Mouse (Mus musculus) limb, embryonic 13.5 days (tissue): ENCODE results near the gene Zfp740. TPM values are rescaled to one million over a fixed set of nuclear protein-coding genes. Genes with fewer than 3 reads are reported as not detected.
"Not testable (repeated sequence)": the region's sequence is repeated elsewhere in the genome, so short reads cannot be mapped to it uniquely, and the experiment has no call there.

Experiments used
- ATAC-seq: fragments of 200-750 bp; cut with Nextera tagmentation; 2 replicates; pipeline ENCODE4 v1.8.0; 2017; ENCODE audit warnings: low read depth, moderate number of reproducible peaks, moderate TSS enrichment; ENCODE audit not compliant: low FRiP score
- H3K27ac ChIP-seq: fragments of 300-500 bp; sonication (generic); 2 replicates; pipeline ENCODE4 v1.5.1; 2015; ENCODE audit warnings: inconsistent platforms, mild to moderate bottlenecking, moderate library complexity
- H3K27me3 ChIP-seq: fragments of 300-500 bp; sonication (generic); 2 replicates; pipeline ENCODE4 v1.6.1; 2015; ENCODE audit warnings: mild to moderate bottlenecking, inconsistent platforms
- H3K36me3 ChIP-seq: fragments of 300-500 bp; sonication (generic); 2 replicates; pipeline ENCODE4 v1.6.1; 2015; ENCODE audit warnings: inconsistent platforms, mild to moderate bottlenecking, moderate library complexity
- H3K4me1 ChIP-seq: fragments of 300-500 bp; sonication (generic); 2 replicates; pipeline ENCODE4 v1.6.1; 2015; ENCODE audit warnings: inconsistent platforms
- H3K4me2 ChIP-seq: fragments of 300-500 bp; sonication (generic); replicated peaks from 2 replicates; pipeline ENCODE4 v1.6.1; 2015; ENCODE audit warnings: inconsistent platforms, mild to moderate bottlenecking, moderate library complexity
- H3K4me3 ChIP-seq: fragments of 300-500 bp; sonication (generic); 2 replicates; pipeline ENCODE4 v1.5.1; 2015; ENCODE audit warnings: moderate library complexity, mild to moderate bottlenecking, inconsistent platforms
- H3K9ac ChIP-seq: fragments of 300-500 bp; sonication (generic); 2 replicates; pipeline ENCODE4 v1.6.1; 2015; ENCODE audit warnings: mild to moderate bottlenecking, inconsistent platforms
- H3K9me3 ChIP-seq: fragments of 300-500 bp; sonication (generic); 2 replicates; pipeline ENCODE4 v1.6.1; 2016; ENCODE audit warnings: inconsistent platforms
- WGBS: fragments of 180-500 bp; shearing (Covaris S2); methylation state at CpG from one replicate; pipeline ENCODE4 v1.1.7; 2015; 5-methylcytosine and 5-hydroxymethylcytosine counted together
- polyA plus RNA-seq: library from polyadenylated mRNA; unstranded; fragments of >200 nt; fragmentation: Nextera tagmentation; extraction: Ambion mirVana; gene quantifications from 2 replicates; pipeline ENCODE4 v1.2.1, GENCODE M21; 2015

Zfp740 gene
- polyA plus RNA-seq, 1 experiment from 2014 or later = 82.6 TPM

- no peaks in the 10 kb centered on the region for H3K4me1 ChIP-seq
- H3K4me2 ChIP-seq = no peak overlapping the region
- WGBS = 54% methylated on average over 2 of the region's 2 CpGs
- no peak overlapping the region for H3K9ac ChIP-seq
- ATAC-seq = no peak
- H3K4me3 ChIP-seq = no peak overlapping the region
- no peaks in the 10 kb centered on the region for H3K27me3 ChIP-seq
- H3K36me3 ChIP-seq = peaks cover 80% of the 10 kb centered on the region
- no peaks in the 10 kb centered on the region for H3K9me3 ChIP-seq
- no peak overlapping the region for H3K27ac ChIP-seq
Measured at GRCm38 (mm10) chr15:102214132-102214531, 11.1 kb downstream of the Zfp740 start.

- no peak overlapping the region for H3K27ac ChIP-seq
- H3K27me3 ChIP-seq = no peaks in the 10 kb centered on the region
- no peak overlapping the region for H3K9ac ChIP-seq
- no peak overlapping the region for H3K4me3 ChIP-seq
- H3K4me1 ChIP-seq = no peaks in the 10 kb centered on the region
- H3K9me3 ChIP-seq = no peaks in the 10 kb centered on the region
- no peak for ATAC-seq
- H3K36me3 ChIP-seq = peaks cover 66% of the 10 kb centered on the region
- 65% methylated on average over 6 of the region's 6 CpGs for whole genome bisulfite sequencing
- H3K4me2 ChIP-seq = no peak overlapping the region
Measured at GRCm38 (mm10) chr15:102215624-102216023, 12.6 kb downstream of the Zfp740 start.

GRCm38 (mm10) chr15:102216459-102217228, 13.6 kb downstream of the Zfp740 start:
- H3K27ac ChIP-seq = no peak overlapping the region
- 88% methylated on average over 16 of the region's 16 CpGs for WGBS
- H3K36me3 ChIP-seq = peaks cover 57% of the 10 kb centered on the region
- ATAC-seq = peak; percentile 36; the same call in 1 of the 2 replicates
- no peak overlapping the region for H3K4me3 ChIP-seq
- H3K4me1 ChIP-seq = no peaks in the 10 kb centered on the region
- H3K9ac ChIP-seq = peak overlapping the region; percentile 19; the same call in 1 of the 2 replicates
- no peaks in the 10 kb centered on the region for H3K9me3 ChIP-seq
- no peaks in the 10 kb centered on the region for H3K27me3 ChIP-seq
- H3K4me2 ChIP-seq = no peak overlapping the region

- H3K27ac ChIP-seq = no peak overlapping the region
- peaks cover 5% of the 10 kb centered on the region; the same call in 1 of the 2 replicates for H3K27me3 ChIP-seq
- H3K4me1 ChIP-seq = 0 out of 2 replicates have a peak, but pooled peaks cover 2% of the 10 kb centered on the region
- no peak for ATAC-seq
- peak overlapping the region; percentile 19; the same call in 1 of the 2 replicates for H3K9ac ChIP-seq
- WGBS = 87% methylated on average over 7 of the region's 7 CpGs
- H3K36me3 ChIP-seq = peaks cover 50% of the 10 kb centered on the region
- no peak overlapping the region for H3K4me3 ChIP-seq
- no peaks in the 10 kb centered on the region for H3K9me3 ChIP-seq
- H3K4me2 ChIP-seq = no peak overlapping the region
Measured at GRCm38 (mm10) chr15:102217325-102217724, 14.3 kb downstream of the Zfp740 start.

GRCm38 (mm10) chr15:102222386-102222785, 19.3 kb downstream of the Zfp740 start:
- peaks cover 18% of the 10 kb centered on the region for H3K4me1 ChIP-seq
- H3K36me3 ChIP-seq = 0 out of 2 replicates have a peak, but pooled peaks cover 2% of the 10 kb centered on the region
- H3K9me3 ChIP-seq = no peaks in the 10 kb centered on the region
- H3K4me2 ChIP-seq = no peak overlapping the region
- no peak for ATAC-seq
- H3K27me3 ChIP-seq = peaks cover 20% of the 10 kb centered on the region
- H3K9ac ChIP-seq = no peak overlapping the region
- WGBS = 60% methylated on average over 10 of the region's 10 CpGs
- no peak overlapping the region for H3K27ac ChIP-seq
- no peak overlapping the region for H3K4me3 ChIP-seq

GRCm38 (mm10) chr15:102224186-102224991, 21.3 kb downstream of the Zfp740 start:
- H3K36me3 ChIP-seq = no peaks in the 10 kb centered on the region
- H3K4me1 ChIP-seq = peaks cover 18% of the 10 kb centered on the region
- H3K4me2 ChIP-seq = peak overlapping the region; percentile 89
- peaks cover 20% of the 10 kb centered on the region for H3K27me3 ChIP-seq
- H3K9me3 ChIP-seq = no peaks in the 10 kb centered on the region
- H3K9ac ChIP-seq = peak overlapping the region; percentile 66
- ATAC-seq = peak; percentile 91
- WGBS = 3% methylated on average over 43 of the region's 43 CpGs
- H3K4me3 ChIP-seq = peak overlapping the region; percentile 51
- H3K27ac ChIP-seq = no peak overlapping the region

- peak overlapping the region; percentile 89 for H3K4me2 ChIP-seq
- no peak overlapping the region for H3K27ac ChIP-seq
- H3K36me3 ChIP-seq = no peaks in the 10 kb centered on the region
- peak overlapping the region; percentile 66 for H3K9ac ChIP-seq
- ATAC-seq = no peak
- peak overlapping the region; percentile 51 for H3K4me3 ChIP-seq
- H3K27me3 ChIP-seq = peaks cover 20% of the 10 kb centered on the region
- H3K9me3 ChIP-seq = no peaks in the 10 kb centered on the region
- H3K4me1 ChIP-seq = peaks cover 18% of the 10 kb centered on the region
- WGBS = 15% methylated on average over 21 of the region's 21 CpGs
Measured at GRCm38 (mm10) chr15:102224992-102225617, 22.1 kb downstream of the Zfp740 start.

- H3K36me3 ChIP-seq, H3K9ac ChIP-seq, H3K4me2 ChIP-seq, H3K4me3 ChIP-seq, H3K9me3 ChIP-seq, H3K27ac ChIP-seq, ATAC-seq: not testable (repeated sequence)
- Histone ChIP-seq H3K4me1 (peaks cover 18% of the 10 kb centered on the region), H3K27me3 (peaks cover 20% of the 10 kb centered on the region)
- WGBS = 71% methylated on average over 6 of the region's 6 CpGs
Measured at GRCm38 (mm10) chr15:102225619-102226018, 22.6 kb downstream of the Zfp740 start.

- Histone ChIP-seq H3K9ac (no peak overlapping the region), H3K4me3 (no peak overlapping the region), H3K9me3 (no peaks in the 10 kb centered on the region), H3K27me3 (no peaks in the 10 kb centered on the region), H3K27ac (no peak overlapping the region), H3K36me3 (peaks cover 23% of the 10 kb centered on the region), H3K4me1 (peaks cover 18% of the 10 kb centered on the region), H3K4me2 (no peak overlapping the region)
- 76% methylated on average over 17 of the region's 17 CpGs for WGBS
- no peak for ATAC-seq
Measured at GRCm38 (mm10) chr15:102230408-102231321, 27.6 kb downstream of the Zfp740 start.

- ATAC-seq = no peak
- no peak within 1 kb of the TSS for H3K4me3 ChIP-seq
- no peaks in the 10 kb centered on the region for H3K9me3 ChIP-seq
- no peaks in the 10 kb centered on the region for H3K27me3 ChIP-seq
- H3K9ac ChIP-seq = no peak within 1 kb of the TSS
- H3K4me1 ChIP-seq = peaks cover 22% of the 10 kb centered on the region
- peak within 1 kb of the TSS; percentile 33; the same call in 1 of the 2 replicates for H3K27ac ChIP-seq
- peaks cover 33% of the 10 kb centered on the region for H3K36me3 ChIP-seq
- no peak within 1 kb of the TSS for H3K4me2 ChIP-seq
- WGBS = 39% methylated on average over 6 of the region's 6 CpGs
Measured at GRCm38 (mm10) chr15:102231748-102232147, 28.7 kb downstream of the Zfp740 start, which contains the start of gene Itgb7. Gene Itgb7, minus strand, starts transcription at chr15:102231944.

- no peak overlapping the region for H3K9ac ChIP-seq
- ATAC-seq = no peak
- H3K36me3 ChIP-seq = peaks cover 43% of the 10 kb centered on the region
- H3K4me3 ChIP-seq = no peak overlapping the region
- peaks cover 22% of the 10 kb centered on the region for H3K4me1 ChIP-seq
- no peak overlapping the region for H3K4me2 ChIP-seq
- no peaks in the 10 kb centered on the region for H3K9me3 ChIP-seq
- 53% methylated on average over 7 of the region's 7 CpGs for WGBS
- H3K27me3 ChIP-seq = no peaks in the 10 kb centered on the region
- H3K27ac ChIP-seq = peak overlapping the region; percentile 33; the same call in 1 of the 2 replicates
Measured at GRCm38 (mm10) chr15:102232764-102233163, 29.7 kb downstream of the Zfp740 start.
